Mouse (Mus musculus) mesoderm, embryonic 11.5 days (tissue): ENCODE results near the gene Usp39.
A peak's percentile ranks its signal among the peaks of the same experiment; 100 is the strongest.

Experiments used
- DNase-seq: peaks from one replicate; pipeline ENCODE4 v3.0.0-alpha.2; 2012; ENCODE audit warnings: low read depth, low spot score

Usp39 gene

DNA sequence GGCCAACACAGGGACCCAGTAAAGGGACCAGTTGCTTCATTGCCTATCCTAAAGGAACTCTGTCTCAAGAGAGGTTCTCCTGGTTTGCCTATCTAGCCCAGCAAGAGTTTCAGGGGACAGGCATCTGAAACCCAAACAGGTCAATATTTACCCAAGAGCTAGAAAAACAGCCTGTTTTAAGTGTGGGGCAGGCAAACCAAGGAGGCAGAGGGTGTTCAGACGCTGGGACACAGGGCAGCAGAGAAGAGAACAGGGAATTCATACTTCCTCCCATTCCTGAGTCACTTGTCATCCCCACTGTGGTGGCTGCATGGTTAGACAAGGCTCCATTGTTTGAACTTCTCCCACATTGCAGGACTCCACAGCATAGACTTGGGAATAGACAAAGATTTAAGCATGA lies 26.6 kb upstream of the Usp39 start:
- DNase-seq: no peak

DNA sequence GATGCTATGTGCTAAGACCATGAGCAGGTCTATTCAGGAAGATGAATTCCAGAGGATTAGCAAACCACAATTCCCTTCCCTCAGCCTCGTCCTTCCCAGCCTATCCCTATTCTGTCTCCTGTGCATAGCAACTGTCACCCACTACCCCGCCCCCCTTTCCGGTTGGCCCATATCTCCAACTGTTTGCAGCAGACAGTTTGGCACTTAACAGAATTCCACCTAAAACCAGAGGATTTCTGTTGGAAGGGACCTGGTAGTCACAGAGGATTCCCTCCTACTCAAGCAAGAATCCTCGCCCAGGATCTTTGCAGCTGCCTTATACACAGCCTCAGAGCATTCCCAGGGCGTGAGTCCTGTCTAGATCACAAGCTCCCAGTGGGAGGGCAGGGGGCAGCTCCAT lies 26.2 kb upstream of the Usp39 start:
- DNase-seq: no peak

DNA sequence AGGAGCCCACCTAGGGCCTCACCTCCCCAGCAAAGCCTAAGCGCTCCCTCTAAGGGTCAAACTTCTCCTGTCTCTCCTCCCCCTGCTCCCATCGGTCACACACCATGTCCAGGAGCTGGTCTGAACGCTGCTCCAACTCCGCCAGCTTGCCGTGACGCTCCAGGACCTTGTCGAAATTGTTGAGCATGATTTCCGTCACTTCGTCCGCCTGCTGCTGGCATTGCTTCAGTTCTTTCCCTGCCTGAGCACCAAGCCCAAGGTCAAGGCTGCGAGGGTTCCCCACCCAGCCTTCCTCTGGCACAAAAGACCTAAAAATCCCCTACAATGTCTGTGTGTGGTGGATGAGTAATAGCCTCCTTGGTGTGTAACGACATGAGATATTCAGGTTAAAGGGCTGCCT lies 25.1 kb upstream of the Usp39 start:
- DNase-seq: no peak

DNA sequence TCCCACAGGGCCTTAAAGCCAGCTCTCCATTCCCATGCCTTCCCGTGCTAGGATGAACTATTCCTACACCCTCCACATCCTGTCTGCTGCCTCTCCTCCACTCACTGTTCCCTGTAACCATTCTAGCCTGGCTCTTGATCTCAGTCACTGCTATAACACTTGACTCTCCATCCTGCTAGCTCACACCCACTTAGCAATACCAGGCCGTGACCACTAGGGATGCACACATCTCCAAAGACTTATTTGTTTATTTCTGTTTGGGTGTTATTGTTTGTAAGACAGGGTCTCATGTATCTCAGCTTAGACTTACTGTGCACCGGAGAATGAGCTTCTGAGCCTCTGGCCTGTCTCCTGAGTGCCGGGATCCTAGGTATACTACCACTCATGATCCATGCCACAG lies 24.6 kb upstream of the Usp39 start:
- no peak for DNase-seq

DNA sequence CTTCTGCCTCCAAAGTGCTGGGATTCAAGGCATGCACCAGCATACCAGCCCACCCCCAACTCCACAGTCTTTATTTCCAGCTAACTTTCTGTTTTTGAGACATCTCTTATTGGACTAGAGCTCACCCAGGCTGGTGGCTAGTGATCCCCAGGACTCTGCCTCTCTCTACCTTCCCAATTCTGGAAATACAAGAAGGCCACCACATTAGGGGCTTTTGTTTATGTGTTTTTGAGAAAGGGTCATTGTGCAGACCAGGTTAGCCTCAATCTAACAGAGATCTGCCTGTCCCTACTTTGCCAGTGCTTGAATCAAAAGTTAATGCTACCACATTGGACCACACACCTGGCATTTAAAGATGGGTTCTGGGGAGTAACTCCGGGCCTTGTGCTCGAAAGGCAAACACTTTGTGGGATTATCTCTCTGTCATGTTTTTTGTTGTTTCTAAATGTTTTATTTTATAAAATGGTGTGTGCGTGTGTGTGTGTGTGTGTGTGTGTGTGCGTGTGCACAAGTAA lies 22.5 kb upstream of the Usp39 start:
- DNase-seq: no peak

DNA sequence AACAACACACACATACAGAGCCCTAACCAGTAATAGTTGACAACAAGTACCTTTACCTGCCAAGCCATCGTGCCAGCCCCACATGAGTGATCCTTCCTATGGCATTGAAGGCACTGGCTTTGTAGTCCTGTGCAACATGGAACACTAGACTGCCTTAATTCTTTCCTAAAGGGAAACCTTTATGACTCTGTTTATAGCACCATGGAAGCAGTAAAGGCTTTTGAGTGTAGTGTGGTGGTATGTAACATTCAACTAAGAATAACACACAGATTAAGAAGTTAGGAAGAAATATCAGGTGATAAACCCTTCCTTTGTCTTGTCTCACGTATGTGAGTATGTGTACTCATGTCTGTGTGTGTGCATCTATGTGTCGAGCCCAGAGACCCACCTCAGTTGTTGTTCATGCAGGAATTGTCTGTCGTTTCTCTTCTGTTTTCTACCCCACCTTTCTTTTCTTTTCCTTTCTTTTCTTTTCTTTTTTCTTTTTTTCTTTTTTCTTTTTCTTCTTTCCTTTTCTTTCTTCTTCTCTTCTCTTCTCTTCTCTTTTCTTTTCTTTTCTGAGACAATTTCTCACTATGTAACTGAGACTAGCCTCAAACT lies 22.0 kb upstream of the Usp39 start, which contains the start of gene Rnf181:
Gene Rnf181, minus strand, starts transcription at position 113 of the 600 bp plus-strand sequence.
- DNase-seq: no peak

DNA sequence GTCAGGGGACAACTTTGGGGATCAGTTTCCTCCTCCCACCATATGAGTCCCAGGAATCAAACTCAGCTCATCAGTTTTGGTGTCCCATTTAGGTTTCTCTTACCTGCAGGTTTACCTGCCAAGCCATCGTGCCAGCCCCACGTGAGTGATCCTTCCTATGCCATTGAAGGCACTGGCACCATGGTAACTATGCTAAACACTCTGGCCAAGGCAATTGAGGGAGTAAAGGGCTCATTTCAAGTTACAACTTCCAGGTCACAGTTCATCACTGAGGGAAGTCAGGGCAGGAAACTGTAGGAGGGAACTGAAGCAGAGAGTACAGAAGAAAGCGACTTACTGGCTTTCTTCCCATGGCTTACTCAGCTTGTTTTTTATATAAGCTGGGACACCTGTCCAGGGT lies 21.3 kb upstream of the Usp39 start:
- DNase-seq: no peak

DNA sequence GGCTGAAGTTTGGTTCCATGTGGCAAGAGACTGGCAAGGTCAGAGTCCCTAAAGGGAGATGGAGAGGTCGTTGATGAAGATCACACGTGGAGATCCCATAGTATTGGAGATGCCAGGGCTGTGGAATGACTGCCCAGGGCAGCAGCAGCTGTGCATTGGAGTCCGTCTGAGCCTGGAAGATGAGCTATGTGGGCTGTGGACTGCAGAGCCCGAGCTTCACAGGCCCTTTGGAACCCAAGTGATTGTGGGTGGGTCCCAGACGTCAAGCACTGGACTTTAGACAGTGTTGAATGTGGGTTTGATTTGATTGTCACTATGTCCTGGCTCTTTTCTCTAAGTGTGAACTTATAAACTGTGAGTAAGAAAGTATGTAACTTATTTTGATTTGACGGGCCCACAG lies 20.0 kb upstream of the Usp39 start:
- no peak for DNase-seq

DNA sequence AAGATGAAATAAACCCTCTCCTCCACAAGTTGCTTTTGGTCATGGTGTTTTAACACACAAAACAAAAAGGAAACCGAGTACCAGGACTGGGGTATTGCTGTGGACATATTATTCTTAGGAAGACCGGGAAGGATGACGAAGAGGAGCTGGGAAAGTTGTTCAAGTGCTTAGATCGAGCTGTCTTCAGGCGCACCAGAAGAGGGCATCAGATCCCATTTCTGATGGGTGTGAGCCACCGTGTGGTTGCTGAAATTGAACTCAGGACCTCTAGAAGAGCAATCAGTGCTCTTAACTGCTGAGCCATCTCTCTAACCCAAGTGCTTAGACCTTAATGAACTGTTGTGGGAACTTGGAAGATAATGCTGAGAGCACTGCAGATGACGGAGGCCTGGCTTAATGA lies 19.0 kb upstream of the Usp39 start:
- no peak for DNase-seq

DNA sequence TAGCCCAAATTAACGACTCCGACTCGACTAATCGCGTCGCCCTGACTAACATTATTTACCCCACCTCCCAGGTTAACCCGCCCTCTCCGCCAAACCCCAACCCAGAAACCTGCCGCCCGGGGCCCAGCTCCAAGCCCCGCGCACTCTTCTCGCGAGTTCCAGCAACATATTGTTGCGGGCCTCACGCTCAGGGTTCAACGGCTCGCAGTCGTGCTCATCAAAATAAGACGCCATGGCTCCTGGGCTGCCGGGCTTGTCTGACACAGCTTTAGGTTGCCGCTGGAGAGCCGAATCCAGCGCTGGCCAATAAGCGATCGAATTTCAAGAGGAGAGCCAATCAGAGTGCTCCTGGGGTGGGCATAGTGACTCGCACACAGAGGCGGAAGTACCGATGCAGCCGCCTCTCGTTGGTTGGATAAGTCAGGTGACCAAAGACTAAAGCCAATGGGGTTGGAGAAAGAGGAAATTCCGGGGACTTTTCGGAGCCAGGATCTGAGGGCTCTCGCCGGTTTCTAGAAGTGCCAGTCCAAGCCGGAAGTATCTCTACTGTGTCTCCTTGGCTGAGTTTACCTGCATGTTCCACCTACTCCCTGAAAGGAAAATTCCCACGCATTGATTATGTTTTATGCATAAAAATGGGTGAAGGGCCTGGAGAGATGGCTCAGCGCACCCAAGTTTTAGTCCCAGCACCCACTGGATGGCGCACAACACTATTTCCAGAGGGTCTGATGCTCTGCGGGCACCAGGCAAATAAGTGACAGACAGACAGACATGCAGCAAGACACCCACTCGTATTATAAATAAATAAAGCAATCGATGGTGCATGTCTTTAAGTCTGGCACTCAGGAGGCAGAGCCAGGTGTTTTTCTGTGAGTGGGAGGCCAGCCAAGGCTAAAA lies 17.4 kb upstream of the Usp39 start:
- DNase-seq: peak; percentile 96

DNA sequence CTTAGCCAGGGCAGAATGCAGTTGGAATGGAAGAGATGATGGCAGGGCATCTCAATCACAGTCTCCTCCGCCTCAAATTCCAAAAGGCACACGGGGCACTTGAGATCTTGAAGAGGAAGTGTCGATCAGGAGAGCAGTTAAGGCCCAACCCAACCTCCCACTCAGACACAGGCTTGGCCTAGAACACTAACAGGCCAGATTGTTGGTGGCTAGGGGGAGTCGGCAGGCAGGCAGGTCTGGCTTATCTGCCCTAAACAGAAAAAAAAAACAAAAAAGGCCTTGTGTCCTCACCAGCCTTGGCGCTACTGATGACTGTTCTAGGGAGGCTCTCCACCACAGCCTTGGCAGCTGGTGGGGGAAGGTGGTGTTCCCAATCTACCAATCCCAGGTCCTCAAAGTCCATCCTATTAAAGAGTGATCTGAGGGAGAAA lies 16.2 kb upstream of the Usp39 start:
- DNase-seq: no peak

DNA sequence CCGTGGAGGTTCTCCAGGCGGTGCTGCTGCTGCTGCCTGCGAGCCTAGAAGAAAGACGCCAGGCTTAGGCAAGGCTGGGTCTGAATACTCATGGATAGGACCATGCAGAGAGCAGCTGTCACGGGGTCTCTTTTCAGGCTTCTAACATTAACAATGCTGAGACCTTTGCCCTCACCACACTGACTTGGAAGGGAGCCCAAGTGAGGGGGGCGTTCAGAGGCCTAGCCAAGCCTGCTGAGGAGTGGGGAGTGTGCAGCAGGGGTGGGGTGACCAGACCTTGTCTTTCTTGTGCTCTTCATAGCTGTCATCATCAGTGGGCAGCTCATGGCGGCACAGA lies 15.6 kb upstream of the Usp39 start:
- DNase-seq: no peak

DNA sequence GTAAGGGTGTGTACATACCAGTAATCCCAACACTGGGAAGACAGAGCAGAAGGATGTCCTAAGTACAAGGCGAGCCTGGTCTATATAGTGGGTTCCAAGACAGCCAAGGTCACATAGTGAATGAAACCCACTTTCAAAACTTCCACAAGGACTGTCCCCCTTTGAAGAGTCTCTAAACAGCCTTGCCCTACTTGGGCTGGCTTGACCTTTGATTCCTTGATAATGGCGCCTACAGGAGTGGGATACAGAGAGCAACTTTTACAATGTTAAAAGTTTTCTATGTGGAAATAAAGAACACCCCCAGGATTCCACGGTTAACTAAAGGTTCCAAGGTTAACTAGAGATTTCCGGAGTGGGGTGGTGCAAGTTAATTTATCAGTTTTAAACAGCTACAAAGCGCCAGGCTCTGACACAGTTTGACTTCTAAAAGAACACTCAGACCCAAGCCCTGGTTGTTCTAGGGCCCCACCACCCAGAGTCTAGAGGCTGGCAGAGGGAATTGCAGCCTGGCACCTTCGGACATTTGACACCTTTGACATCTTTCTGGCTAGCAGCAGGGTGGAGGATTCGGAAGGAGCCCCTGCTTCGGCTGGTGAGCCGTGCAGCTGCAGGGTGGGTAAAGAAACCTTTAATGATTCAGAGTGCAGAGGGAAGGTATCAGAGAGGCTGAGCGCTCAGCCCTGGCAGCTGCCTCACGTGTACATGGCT lies 15.1 kb upstream of the Usp39 start:
- no peak for DNase-seq

DNA sequence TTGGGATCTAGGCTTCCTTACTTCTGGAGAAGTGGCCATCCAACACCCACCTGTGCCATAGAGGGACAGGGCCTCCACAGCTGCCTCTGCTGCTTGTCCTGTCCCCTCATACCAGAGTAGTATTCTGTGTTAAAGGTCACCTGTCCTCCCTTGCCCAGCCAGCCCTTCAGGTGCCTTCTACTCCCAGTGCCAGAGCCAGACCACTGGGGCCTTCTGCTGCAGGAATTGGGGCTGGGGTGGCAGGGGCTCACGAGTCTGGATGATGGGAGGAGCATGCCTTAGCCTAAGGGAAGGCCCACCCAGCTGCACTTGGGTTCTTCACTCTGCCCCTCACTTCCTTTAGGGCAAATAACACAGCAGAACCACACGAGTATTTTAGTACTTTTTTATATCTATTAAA lies 14.4 kb upstream of the Usp39 start:
- no peak for DNase-seq

DNA sequence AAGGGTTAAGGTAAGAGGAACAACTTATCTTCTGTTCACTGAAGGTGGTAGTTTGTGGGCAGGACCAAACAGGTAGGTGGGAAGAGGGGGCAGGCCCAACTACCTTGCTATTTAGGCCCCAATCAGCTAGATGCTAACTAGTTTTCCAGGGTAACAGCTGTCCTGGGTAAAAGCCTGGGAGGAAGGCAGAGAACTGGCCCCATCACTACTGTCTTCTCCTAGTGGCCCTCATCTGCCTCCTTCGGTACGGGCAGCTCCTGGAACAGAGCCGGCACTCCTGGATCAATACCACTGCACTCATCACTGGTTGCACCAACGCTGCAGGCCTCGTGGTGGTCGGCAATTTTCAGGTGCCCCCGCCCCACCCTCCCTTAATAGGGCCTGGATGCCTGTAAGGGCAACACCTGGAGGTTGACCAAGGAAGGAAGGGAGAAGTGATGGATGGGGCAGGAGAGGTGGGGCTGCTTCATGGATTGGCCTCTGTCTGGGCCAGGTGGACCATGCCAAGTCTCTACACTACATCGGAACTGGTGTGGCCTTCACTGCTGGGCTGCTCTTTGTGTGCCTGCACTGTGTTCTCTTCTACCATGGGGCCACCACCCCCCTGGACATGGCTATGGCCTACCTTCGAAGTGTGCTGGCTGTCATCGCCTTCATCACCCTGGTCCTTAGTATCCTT lies 13.2 kb upstream of the Usp39 start:
- no peak for DNase-seq

DNA sequence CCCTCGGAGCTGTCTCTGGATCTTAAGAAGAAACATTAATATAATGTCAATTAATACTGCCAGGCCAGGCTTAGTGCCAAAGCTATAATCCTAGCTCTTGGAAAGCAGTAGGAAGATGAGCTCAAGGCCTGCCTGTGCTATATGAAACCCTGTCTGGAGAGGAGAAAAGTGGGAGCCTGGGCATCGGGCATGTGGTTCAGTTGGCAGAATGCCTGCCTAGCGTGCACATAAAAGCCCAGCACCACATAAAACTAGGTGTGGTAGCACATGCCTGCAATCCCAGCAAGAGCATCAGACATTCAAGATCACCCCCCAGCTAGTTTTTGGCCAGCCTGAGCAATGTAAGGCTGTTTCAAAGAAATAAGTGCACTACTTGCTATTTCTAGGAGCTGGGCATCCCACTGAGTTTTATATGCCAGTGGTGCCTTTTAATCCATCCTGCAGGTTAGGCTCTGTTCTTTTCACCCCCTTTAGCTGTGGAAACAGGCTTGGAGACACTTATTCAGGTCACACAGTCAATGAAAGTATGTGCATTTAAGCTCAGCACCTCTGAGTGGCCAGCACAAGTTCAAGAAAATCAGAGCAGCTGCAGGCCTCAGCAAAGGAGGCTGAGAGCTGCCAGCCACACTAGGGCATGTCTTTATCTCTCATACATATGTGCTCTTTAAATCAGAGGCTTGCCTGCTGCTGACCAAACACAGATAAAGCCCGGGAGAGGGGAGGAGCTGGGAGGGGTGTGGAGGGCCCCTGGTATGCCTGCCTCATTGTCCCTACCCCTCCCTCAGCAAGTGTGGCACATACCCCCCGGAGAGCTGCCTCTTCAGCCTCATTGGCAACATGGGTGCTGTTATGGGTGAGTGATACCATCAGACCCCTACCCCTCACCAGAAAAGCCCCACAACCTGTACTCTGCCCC lies 12.4 kb upstream of the Usp39 start:
- no peak for DNase-seq

DNA sequence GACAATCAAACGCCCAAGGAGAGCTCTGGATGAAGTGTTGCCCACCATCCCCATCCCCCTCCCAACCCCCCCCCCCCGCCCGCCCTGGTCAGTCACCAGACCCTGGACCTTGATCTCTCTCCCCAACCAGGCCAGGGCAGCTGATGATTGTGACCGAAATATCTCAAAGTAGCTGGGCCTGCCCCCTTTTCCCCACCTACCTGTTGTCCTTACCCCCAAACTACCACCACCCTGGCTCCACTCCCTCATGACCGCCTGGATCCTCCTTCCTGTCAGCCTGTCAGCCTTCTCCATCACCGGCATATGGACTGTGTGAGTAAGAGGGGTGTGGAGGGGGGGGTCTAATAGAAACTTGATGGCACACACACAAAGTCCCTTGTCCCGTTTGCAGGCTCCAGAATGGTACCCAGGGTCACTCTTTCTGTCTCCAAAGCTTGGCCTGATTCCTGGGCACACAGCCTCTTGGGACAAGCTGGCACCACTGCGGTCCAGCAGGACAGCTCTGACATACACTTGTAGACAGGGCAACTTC lies 11.1 kb upstream of the Usp39 start:
- no peak for DNase-seq

DNA sequence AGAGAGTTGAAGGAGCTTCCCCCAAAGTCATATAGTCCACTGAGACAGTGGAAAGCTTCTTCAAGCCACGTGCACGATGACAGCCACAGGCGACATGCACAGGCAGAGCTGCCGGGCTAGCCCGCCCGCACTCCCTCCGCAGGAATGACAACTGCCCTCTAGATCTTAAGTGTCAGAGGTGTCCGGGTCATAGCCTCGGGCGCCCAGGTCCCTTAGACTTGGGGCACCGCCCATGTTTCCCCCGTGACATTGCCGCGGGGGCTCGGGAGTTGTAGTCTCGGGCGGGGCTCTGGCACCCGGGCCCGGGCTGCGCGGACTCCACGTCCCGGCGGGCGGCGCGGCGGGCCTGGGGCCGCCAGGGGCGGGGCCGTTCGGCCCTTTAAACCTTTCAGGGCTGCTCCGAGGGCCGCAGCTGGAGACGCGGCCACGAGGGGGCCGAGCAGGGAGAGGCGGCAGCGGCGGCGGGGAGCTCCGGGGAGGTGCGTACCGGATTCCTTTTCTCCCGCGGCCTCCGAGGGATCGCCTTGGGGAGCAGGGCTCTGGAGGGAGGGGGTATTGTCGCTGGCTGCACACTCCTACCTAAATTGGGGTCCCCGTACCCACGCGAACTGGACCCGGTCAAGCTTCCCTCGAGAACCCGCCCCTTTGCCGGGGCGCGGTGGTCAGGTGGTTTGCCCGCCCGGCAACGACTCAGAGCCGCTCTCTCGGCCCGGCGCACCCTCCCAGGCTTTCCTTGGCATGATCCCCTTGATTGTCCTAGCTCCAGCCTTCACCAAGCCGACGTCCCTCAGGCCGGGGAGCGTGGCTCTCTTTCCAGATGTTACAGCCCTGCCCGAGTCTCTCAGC lies 10.3 kb upstream of the Usp39 start, which contains the start of gene Tmem150a:
Gene Tmem150a, plus strand, starts transcription at position 382 of the 846 bp plus-strand sequence.
- peak; percentile 69 for DNase-seq

DNA sequence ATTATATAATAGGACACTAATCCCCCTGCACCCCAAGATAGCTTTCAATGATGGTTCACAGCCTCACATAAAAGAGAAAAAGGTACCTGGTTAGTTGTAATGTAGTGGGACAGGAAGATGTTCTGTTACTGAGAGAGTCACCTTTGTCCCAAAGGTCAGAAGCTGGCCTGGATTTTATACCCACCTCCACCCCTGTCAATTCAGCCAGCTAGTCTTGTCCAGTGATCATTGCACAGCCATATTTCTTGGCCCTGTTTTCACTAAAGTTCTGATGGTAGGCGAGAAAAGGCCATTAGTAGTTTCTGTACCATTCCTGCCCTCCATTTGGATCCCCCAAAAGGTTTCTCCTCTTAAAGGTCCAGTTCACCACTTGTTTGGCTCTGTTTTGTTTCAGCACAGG lies 9.0 kb upstream of the Usp39 start:
- DNase-seq: no peak
